8 mouse cellular contexts compared by ENCODE assay signal in the genomic region with DNA sequence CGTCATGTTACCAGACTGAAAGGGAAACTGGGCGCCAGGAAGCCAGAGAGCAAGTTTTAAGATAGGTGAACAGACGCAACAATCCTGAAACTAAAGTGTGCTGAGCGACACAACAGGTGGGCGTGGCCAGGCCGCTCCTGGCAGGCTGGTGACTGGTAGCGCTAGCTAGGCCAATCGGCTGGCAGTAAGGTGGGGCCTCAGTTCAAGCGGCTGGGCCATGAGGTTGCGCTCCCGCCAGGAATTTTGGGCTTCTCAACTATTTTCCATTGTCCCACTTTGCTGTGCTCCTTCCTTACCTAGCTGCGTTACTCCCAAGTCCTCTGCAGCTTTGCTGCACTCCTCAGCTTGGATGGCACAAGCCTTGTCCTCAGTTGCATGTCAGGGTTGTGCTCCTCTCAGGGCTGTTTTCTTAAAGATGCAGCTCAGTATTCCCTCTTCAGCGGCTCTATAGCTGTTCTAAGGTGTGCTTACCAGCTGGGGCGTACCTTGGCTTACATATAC. TPM values are rescaled to one million over a fixed set of nuclear protein-coding genes. Genes with fewer than 3 reads are reported as not detected.
A peak's percentile ranks its signal among the peaks of the same experiment; 100 is the strongest.
DNase-seq lines count a peak whose midpoint lies in the region; ATAC-seq lines count a peak whose summit lies in the region.

Gene Cd46 (minus strand): TSS at position 30 of the 501 bp plus-strand sequence.

- intact Hi-C loops in left cerebral cortex, postnatal 4 days (cut with DNase I), result no loop called here

- peaks cover 6% of the 10 kb centered on the region; the same call in 1 of the 2 replicates for H3K36me3 ChIP-seq in hindbrain, embryonic 14.5 days (replicated peaks; ENCODE audit: control insufficient read depth, insufficient read depth)
- H3K36me3 ChIP-seq in midbrain, embryonic 10.5 days, result peaks cover 8% of the 10 kb centered on the region

- no peak within 1 kb of the TSS for H3K27ac ChIP-seq in hindbrain, embryonic 14.5 days
- H3K27ac ChIP-seq in midbrain, embryonic 10.5 days (replicated peaks), result peak within 1 kb of the TSS; percentile 79

- no peaks in the 10 kb centered on the region for H3K9me3 ChIP-seq in hindbrain, embryonic 14.5 days (ENCODE audit: control insufficient read depth, low read length)
- H3K9me3 ChIP-seq in midbrain, embryonic 10.5 days (replicated peaks), result no peaks in the 10 kb centered on the region

- WGBS in hindbrain, embryonic 14.5 days, result 4% methylated on average over 14 of the region's 14 CpGs
- WGBS in midbrain, embryonic 10.5 days, result 3% methylated on average over 14 of the region's 14 CpGs

- peak within 1 kb of the TSS; percentile 53 for H3K4me2 ChIP-seq in hindbrain, embryonic 14.5 days (replicated peaks)

- ATAC-seq in hindbrain, embryonic 14.5 days (ENCODE audit: low FRiP score), result peak; percentile 87; the same call in 1 of the 2 replicates

- 0 out of 2 replicates have a peak, but pooled peaks cover 7% of the 10 kb centered on the region for H3K4me1 ChIP-seq in hindbrain, embryonic 14.5 days (replicated peaks; ENCODE audit: control insufficient read depth, insufficient read depth, low read length)
- peaks cover 10% of the 10 kb centered on the region for H3K4me1 ChIP-seq in midbrain, embryonic 10.5 days

- peak within 1 kb of the TSS; percentile 25 for H3K4me3 ChIP-seq in hindbrain, embryonic 14.5 days (replicated peaks; ENCODE audit: low read length)
- peak within 1 kb of the TSS; percentile 55 for H3K4me3 ChIP-seq in midbrain, embryonic 10.5 days

- 0 out of 2 replicates have a peak within 1 kb of the TSS, but pooled peaks have one; percentile 36 for H3K9ac ChIP-seq in hindbrain, embryonic 14.5 days

- peak; percentile 14 to 17 for DNase-seq in frontal cortex, postnatal 14 days (ENCODE audit: low spot score in 2 of 2)
- DNase-seq in frontal cortex, adult 2 months (ENCODE audit: extremely low spot score in 1 of 2, low spot score in 1 of 2), result no peak
- peak; percentile 6 for DNase-seq in cerebellum, adult 9-10 months
- DNase-seq in forelimb bud, embryonic 11.5 days (ENCODE audit: low read depth, low spot score), result peak; percentile 69
- DNase-seq in hindbrain, embryonic 14.5 days (ENCODE audit: low spot score), result peak; percentile 57
- peak; percentile 45 for DNase-seq in left cerebral cortex, postnatal 4 days
- peak; percentile 77 for DNase-seq in midbrain, embryonic 10.5 days (ENCODE audit: low spot score)
- DNase-seq in spleen, postnatal 10 days (ENCODE audit: low spot score in 2 of 2), result peak; percentile 78 to 87

- H3K27me3 ChIP-seq in hindbrain, embryonic 14.5 days (ENCODE audit: control insufficient read depth, insufficient read depth, low read length), result no peaks in the 10 kb centered on the region
- H3K27me3 ChIP-seq in midbrain, embryonic 10.5 days (ENCODE audit: low read depth, poor library complexity, severe bottlenecking), result no peaks in the 10 kb centered on the region; the same call in 1 of the 2 replicates

RNA-seq across cellular contexts. Expression of gene Cd46, which starts in this region (rescaled TPM):
- polyA plus RNA-seq in frontal cortex, adult 2 months (2012; rRNA removed), result 7.0 and 9.3 TPM in 2 replicates
- 0.99 and 1.7 TPM in 2 replicates for polyA plus RNA-seq in hindbrain, embryonic 14.5 days (2014; fragmentation: Nextera tagmentation; extraction: Ambion mirVana)
- 1 to 10 TPM; 6.7 to 9.0 TPM for total RNA-seq in left cerebral cortex, postnatal 4 days (2021)
- polyA plus RNA-seq in midbrain, embryonic 10.5 days (2016; fragmentation: Nextera tagmentation; extraction: Ambion mirVana), result 0.63 and 0.91 TPM in 2 replicates

Comparison
In these comparisons a context has a peak if more than half of its experiments do, and no peak if none do; other contexts are left out.
1. DNase-seq: peak in frontal cortex, postnatal 14 days (2 of 2), cerebellum, adult 9-10 months (single experiment), forelimb bud, embryonic 11.5 days (single experiment), hindbrain, embryonic 14.5 days (single experiment), left cerebral cortex, postnatal 4 days (single experiment) and spleen, postnatal 10 days (2 of 2); none in frontal cortex, adult 2 months (0 of 2).
2. Peak in DNase-seq, H3K4me3 ChIP-seq and H3K27ac ChIP-seq in midbrain, embryonic 10.5 days; RNA of the gene not detected or under 1 TPM.